Mouse (Mus musculus) neural tube, embryonic 15.5 days (tissue): Measurements from ENCODE around the gene Sema4b. TPM values are rescaled to one million over a fixed set of nuclear protein-coding genes. Genes with fewer than 3 reads are reported as not detected.

ENCODE experiments used
- ATAC-seq: fragments of 200-750 bp; cut with Nextera tagmentation; 2 replicates; pipeline ENCODE4 v1.8.0; 2017; ENCODE audit warnings: mild to moderate bottlenecking, moderate TSS enrichment, moderate library complexity; ENCODE audit not compliant: low FRiP score
- H3K27ac ChIP-seq: fragments of 300-500 bp; sonication (generic); replicated peaks from 2 replicates; pipeline ENCODE4 v1.5.1; 2015; ENCODE audit warnings: mild to moderate bottlenecking, inconsistent platforms
- H3K27me3 ChIP-seq: fragments of 300-500 bp; sonication (generic); replicated peaks from 2 replicates; pipeline ENCODE4 v1.6.1; 2015; ENCODE audit warnings: inconsistent platforms
- H3K36me3 ChIP-seq: fragments of 300-500 bp; sonication (generic); 2 replicates; pipeline ENCODE4 v1.6.1; 2015; ENCODE audit warnings: inconsistent platforms
- H3K4me1 ChIP-seq: fragments of 300-500 bp; sonication (generic); 2 replicates; pipeline ENCODE4 v1.6.1; 2015; ENCODE audit warnings: inconsistent platforms
- H3K4me2 ChIP-seq: fragments of 300-500 bp; sonication (generic); 2 replicates; pipeline ENCODE4 v1.6.1; 2015; ENCODE audit warnings: inconsistent platforms, mild to moderate bottlenecking, moderate library complexity
- H3K4me3 ChIP-seq: fragments of 300-500 bp; sonication (generic); replicated peaks from 2 replicates; pipeline ENCODE4 v1.5.1; 2015; ENCODE audit warnings: mild to moderate bottlenecking, inconsistent platforms
- H3K9ac ChIP-seq: fragments of 300-500 bp; sonication (generic); replicated peaks from 2 replicates; pipeline ENCODE4 v1.6.1; 2015; ENCODE audit warnings: mild to moderate bottlenecking, inconsistent platforms
- H3K9me3 ChIP-seq: fragments of 300-500 bp; sonication (generic); replicated peaks from 2 replicates; pipeline ENCODE4 v1.6.1; 2016; ENCODE audit warnings: inconsistent platforms
- WGBS: fragments of 180-500 bp; shearing (Covaris S2); methylation state at CpG from one replicate; pipeline ENCODE4 v1.1.7; 2015; ENCODE audit warnings: mixed read lengths; 5-methylcytosine and 5-hydroxymethylcytosine counted together
- polyA plus RNA-seq: library from polyadenylated mRNA; unstranded; fragments of >200 nt; fragmentation: Nextera tagmentation; extraction: Ambion mirVana; gene quantifications from 2 replicates; pipeline ENCODE4 v1.2.1, GENCODE M21; 2015

The Sema4b gene
- polyA plus RNA-seq, 1 experiment from 2014 or later: 25.8 TPM

- peaks cover 7% of the 10 kb centered on the region for H3K4me1 ChIP-seq
- peaks cover 6% of the 10 kb centered on the region; the same call in 1 of the 2 replicates for H3K27me3 ChIP-seq
- no peak overlapping the region for H3K4me3 ChIP-seq
- no peak for ATAC-seq
- H3K9me3 ChIP-seq: no peaks in the 10 kb centered on the region
- H3K36me3 ChIP-seq: peaks cover 42% of the 10 kb centered on the region
- 95% methylated on average over 4 of the region's 4 CpGs for WGBS
- H3K27ac ChIP-seq: no peak overlapping the region
- H3K9ac ChIP-seq: no peak overlapping the region
- no peak overlapping the region for H3K4me2 ChIP-seq
Measured at GRCm38 (mm10) chr7:80227065-80227464, 40.4 kb downstream of the Sema4b start.

DNA sequence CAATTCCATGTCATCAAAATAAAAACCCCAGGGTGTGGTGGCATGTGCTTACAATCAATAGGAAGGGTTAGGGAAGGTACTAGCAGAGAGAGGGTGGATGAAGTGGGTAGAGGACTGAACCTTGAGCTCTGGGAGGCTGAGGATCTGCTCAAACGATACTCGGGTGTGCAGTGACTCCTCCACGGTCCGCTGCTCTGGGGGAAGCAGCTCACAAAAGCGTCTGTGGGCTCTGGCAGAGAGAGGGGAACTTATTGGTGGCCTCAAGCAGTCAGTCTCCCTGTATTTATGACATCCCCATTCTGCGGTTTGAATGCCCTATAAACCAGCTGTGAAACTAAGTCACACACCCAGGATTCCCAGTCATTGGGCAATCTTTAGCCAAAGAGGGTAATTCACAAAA, 43.6 kb downstream of the Sema4b start:
- Histone ChIP-seq H3K4me1 (peaks cover 29% of the 10 kb centered on the region), H3K36me3 (peaks cover 20% of the 10 kb centered on the region), H3K4me3 (no peak overlapping the region), H3K9me3 (no peaks in the 10 kb centered on the region), H3K27ac (no peak overlapping the region), H3K4me2 (no peak overlapping the region), H3K9ac (no peak overlapping the region), H3K27me3 (peaks cover 6% of the 10 kb centered on the region; the same call in 1 of the 2 replicates)
- 13% methylated on average over 6 of the region's 6 CpGs for WGBS
- no peak for ATAC-seq

GRCm38 (mm10) chr7:80231971-80232488, 45.4 kb downstream of the Sema4b start:
- H3K9ac ChIP-seq: peak overlapping the region; percentile 78
- H3K9me3 ChIP-seq: no peaks in the 10 kb centered on the region
- 0 out of 2 replicates have a peak overlapping the region, but pooled peaks have one; percentile 33 for H3K27ac ChIP-seq
- H3K4me2 ChIP-seq: peak overlapping the region; percentile 91
- H3K4me3 ChIP-seq: peak overlapping the region; percentile 79
- ATAC-seq: no peak; the same call in 1 of the 2 replicates
- H3K36me3 ChIP-seq: peaks cover 9% of the 10 kb centered on the region
- H3K4me1 ChIP-seq: peaks cover 35% of the 10 kb centered on the region
- WGBS: 2% methylated on average over 29 of the region's 29 CpGs
- peaks cover 6% of the 10 kb centered on the region; the same call in 1 of the 2 replicates for H3K27me3 ChIP-seq

- Histone ChIP-seq H3K9me3 (no peaks in the 10 kb centered on the region), H3K36me3 (peaks cover 4% of the 10 kb centered on the region; the same call in 1 of the 2 replicates), H3K4me1 (peaks cover 35% of the 10 kb centered on the region), H3K27ac (peak within 1 kb of the TSS; percentile 80), H3K27me3 (peaks cover 6% of the 10 kb centered on the region; the same call in 1 of the 2 replicates), H3K4me2 (peak within 1 kb of the TSS; percentile 91), H3K4me3 (peak within 1 kb of the TSS; percentile 79), H3K9ac (peak within 1 kb of the TSS; percentile 78)
- WGBS: under 1% methylated on average over 48 of the region's 56 CpGs
- ATAC-seq: peak; percentile 96
Measured at GRCm38 (mm10) chr7:80232489-80233029, 45.9 kb downstream of the Sema4b start, which contains the start of the genes Cib1 and Gdpgp1. Gene Cib1 (minus strand): TSS chr7:80232813. Gene Gdpgp1 (plus strand): TSS chr7:80232865.

- Histone ChIP-seq H3K4me2 (peak overlapping the region; percentile 91), H3K9ac (0 out of 2 replicates have a peak overlapping the region, but pooled peaks have one; percentile 38), H3K36me3 (peaks cover 8% of the 10 kb centered on the region), H3K4me3 (peak overlapping the region; percentile 79), H3K4me1 (peaks cover 35% of the 10 kb centered on the region), H3K9me3 (no peaks in the 10 kb centered on the region), H3K27ac (no peak overlapping the region), H3K27me3 (peaks cover 6% of the 10 kb centered on the region; the same call in 1 of the 2 replicates)
- 63% methylated on average over 9 of the region's 9 CpGs for WGBS
- ATAC-seq: no peak
Measured at GRCm38 (mm10) chr7:80233799-80234198, 47.2 kb downstream of the Sema4b start.

- WGBS: 89% methylated on average over 10 of the region's 10 CpGs
- Histone ChIP-seq H3K9me3 (no peaks in the 10 kb centered on the region), H3K4me1 (peaks cover 18% of the 10 kb centered on the region), H3K4me2 (no peak overlapping the region), H3K4me3 (no peak overlapping the region), H3K27ac (no peak overlapping the region), H3K9ac (no peak overlapping the region), H3K36me3 (peaks cover 35% of the 10 kb centered on the region), H3K27me3 (no peaks in the 10 kb centered on the region)
- ATAC-seq: no peak
Measured at GRCm38 (mm10) chr7:80238542-80238941, 51.9 kb downstream of the Sema4b start.

GRCm38 (mm10) chr7:80241661-80242060, 55.0 kb downstream of the Sema4b start:
- Histone ChIP-seq H3K4me2 (no peak overlapping the region), H3K36me3 (peaks cover 35% of the 10 kb centered on the region), H3K4me1 (0 out of 2 replicates have a peak, but pooled peaks cover 2% of the 10 kb centered on the region), H3K27ac (no peak overlapping the region), H3K9ac (no peak overlapping the region), H3K27me3 (no peaks in the 10 kb centered on the region), H3K4me3 (no peak overlapping the region), H3K9me3 (no peaks in the 10 kb centered on the region)
- no peak for ATAC-seq
- WGBS: 85% methylated on average over 4 of the region's 4 CpGs

GRCm38 (mm10) chr7:80244851-80245250, 58.2 kb downstream of the Sema4b start:
- ATAC-seq: no peak
- Histone ChIP-seq H3K4me3 (no peak overlapping the region), H3K27me3 (no peaks in the 10 kb centered on the region)

DNA sequence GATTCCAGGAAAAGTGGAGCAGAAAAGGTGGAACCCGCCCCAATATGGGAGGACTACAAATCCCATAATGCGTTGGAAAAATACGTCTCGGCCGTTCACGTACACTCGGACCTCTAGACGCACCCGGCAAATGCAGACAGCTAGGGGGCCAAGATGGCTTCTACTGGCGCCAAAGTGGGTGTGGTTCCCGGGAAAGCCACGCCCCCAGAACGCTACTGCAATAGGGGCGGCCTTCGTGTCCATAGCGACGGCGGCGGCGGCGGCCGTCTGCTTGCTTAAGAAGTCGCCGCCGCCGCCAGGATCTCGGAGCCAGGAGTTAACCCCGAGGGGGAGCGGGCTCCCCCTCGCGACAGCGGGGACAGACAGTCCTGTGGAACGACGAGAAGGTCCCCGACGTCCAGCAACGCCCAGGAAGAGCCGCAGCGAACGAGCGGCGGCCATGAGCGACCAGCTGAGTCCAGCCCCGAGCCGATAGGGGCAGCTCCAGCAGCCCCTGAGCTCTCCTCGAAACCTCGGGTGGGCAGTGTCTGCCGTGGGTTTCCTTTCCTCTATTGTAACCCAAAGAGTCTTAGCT, 59.6 kb downstream of the Sema4b start, which contains the start of gene Ttll13:
Gene Ttll13 (plus strand): TSS at position 229 of the 574 bp plus-strand sequence.
- Histone ChIP-seq H3K4me3 (peak within 1 kb of the TSS; percentile 64), H3K9ac (peak within 1 kb of the TSS; percentile 69), H3K36me3 (0 out of 2 replicates have a peak, but pooled peaks cover 3% of the 10 kb centered on the region), H3K4me2 (peak within 1 kb of the TSS; percentile 62), H3K4me1 (0 out of 2 replicates have a peak, but pooled peaks cover 5% of the 10 kb centered on the region), H3K27ac (peak within 1 kb of the TSS; percentile 89), H3K27me3 (no peaks in the 10 kb centered on the region), H3K9me3 (no peaks in the 10 kb centered on the region)
- peak; percentile 98 for ATAC-seq
- under 1% methylated on average over 48 of the region's 48 CpGs for WGBS

More at GRCm38 (mm10) chr7:80244851-80245250, 58.2 kb downstream of the Sema4b start:
- H3K4me1 ChIP-seq: 0 out of 2 replicates have a peak, but pooled peaks cover 5% of the 10 kb centered on the region
- no peak overlapping the region for H3K9ac ChIP-seq
- H3K27ac ChIP-seq: no peak overlapping the region
- 0 out of 2 replicates have a peak, but pooled peaks cover 17% of the 10 kb centered on the region for H3K36me3 ChIP-seq
- no peaks in the 10 kb centered on the region for H3K9me3 ChIP-seq
- WGBS: 90% methylated on average over 4 of the region's 4 CpGs
- H3K4me2 ChIP-seq: no peak overlapping the region

- H3K27me3 ChIP-seq: no peaks in the 10 kb centered on the region
- peak overlapping the region; percentile 89 for H3K27ac ChIP-seq
- no peaks in the 10 kb centered on the region for H3K9me3 ChIP-seq
- 0 out of 2 replicates have a peak, but pooled peaks cover 5% of the 10 kb centered on the region for H3K4me1 ChIP-seq
- H3K36me3 ChIP-seq: no peaks in the 10 kb centered on the region
- peak overlapping the region; percentile 62 for H3K4me2 ChIP-seq
- ATAC-seq: no peak
- WGBS: 66% methylated on average over 7 of the region's 7 CpGs
- no peak overlapping the region for H3K9ac ChIP-seq
- H3K4me3 ChIP-seq: peak overlapping the region; percentile 64
Measured at GRCm38 (mm10) chr7:80246859-80247258, 60.2 kb downstream of the Sema4b start.

- Histone ChIP-seq H3K4me3 (no peak overlapping the region), H3K36me3 (no peaks in the 10 kb centered on the region), H3K27me3 (peaks cover 7% of the 10 kb centered on the region; the same call in 1 of the 2 replicates), H3K4me2 (no peak overlapping the region), H3K27ac (no peak overlapping the region), H3K9me3 (no peaks in the 10 kb centered on the region), H3K9ac (no peak overlapping the region), H3K4me1 (no peaks in the 10 kb centered on the region)
- 79% methylated on average over 7 of the region's 7 CpGs for WGBS
- ATAC-seq: no peak
Measured at GRCm38 (mm10) chr7:80252437-80252836, 65.8 kb downstream of the Sema4b start.
